ENCODE assay signal across 20 mouse cellular contexts in the genomic region with DNA sequence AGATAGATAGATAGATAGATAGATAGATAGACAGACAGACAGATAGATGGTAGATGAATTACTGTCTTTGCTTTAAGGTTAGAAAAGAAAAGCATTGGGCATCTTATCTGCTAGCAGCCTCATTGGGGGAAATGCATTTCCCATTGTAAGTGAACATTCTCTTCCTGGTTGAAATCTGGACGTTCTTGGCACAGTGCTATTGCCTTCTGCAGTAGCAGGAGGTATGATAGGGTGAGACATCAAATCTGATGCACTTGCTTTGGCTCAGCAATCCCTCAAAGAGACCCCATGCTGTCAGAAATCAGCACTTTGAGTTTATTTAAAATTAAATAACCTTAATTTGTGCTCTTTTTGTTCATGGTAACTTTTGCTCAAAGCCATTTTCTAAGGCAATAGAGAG.
"Had no signal": no experiment of that assay in that cellular context is flagged by ENCODE, and none has a peak within 500 bp of the region (broad histone marks: within the 10 kb centered on the region; RNA-seq: fewer than 3 reads in every experiment).

No protein-coding gene starts in this region.

- H3K27ac ChIP-seq: kidney, postnatal 0 days; limb, embryonic 12.5 days; limb, embryonic 15.5 days; liver, embryonic 14.5 days; macrophage; midbrain, embryonic 13.5 days; neural tube, embryonic 13.5 days had no signal

- H3K36me3 ChIP-seq: midbrain, embryonic 13.5 days had no signal

- DNase-seq: kidney, adult 11 months; kidney, adult 9 months; kidney, postnatal 25 days; left cerebral cortex, postnatal 4 days; liver, postnatal 0 days; lung, embryonic 14.5 days; retina, postnatal 1 day; thymus, adult 18-20 months; thymus, postnatal 36 days had no signal

- ATAC-seq: liver, postnatal 0 days; lung, postnatal 0 days; midbrain, embryonic 13.5 days; midbrain, embryonic 16.5 days had no signal

- H3K4me3 ChIP-seq: limb, embryonic 12.5 days; limb, embryonic 15.5 days; midbrain, embryonic 13.5 days; myocyte; neural tube, embryonic 13.5 days had no signal

- H3K27me3 ChIP-seq: limb, embryonic 12.5 days; limb, embryonic 15.5 days; midbrain, embryonic 13.5 days; neural tube, embryonic 13.5 days had no signal

- H3K9me3 ChIP-seq: limb, embryonic 12.5 days; limb, embryonic 15.5 days; midbrain, embryonic 13.5 days had no signal

- H3K9ac ChIP-seq: limb, embryonic 12.5 days; limb, embryonic 15.5 days; liver, embryonic 14.5 days; liver, postnatal 0 days; lung, embryonic 14.5 days; midbrain, embryonic 13.5 days; neural tube, embryonic 13.5 days had no signal

- H3K4me2 ChIP-seq: limb, embryonic 12.5 days; limb, embryonic 15.5 days; liver, embryonic 11.5 days; lung, embryonic 14.5 days; midbrain, embryonic 13.5 days; neural tube, embryonic 13.5 days had no signal

- H3K4me1 ChIP-seq: limb, embryonic 12.5 days; limb, embryonic 15.5 days; midbrain, embryonic 13.5 days; neural tube, embryonic 13.5 days had no signal
